Mouse (Mus musculus) urinary bladder, postnatal 14 days (tissue): ENCODE measurements around the gene Dolk.
A peak's percentile ranks its signal among the peaks of the same experiment; 100 is the strongest.

Source experiments
- DNase-seq: peaks from one replicate; pipeline ENCODE4 v3.0.0; 2021; ENCODE audit warnings: low spot score

Dolk gene

GRCm38 (mm10) chr2:30286192-30287026 lies at the start of gene Dolk, which contains the start of gene Nup188:
Dolk (minus strand) TSS chr2:30286334.
Nup188 (plus strand) TSS chr2:30286397.
- peak; percentile 98 for DNase-seq

GRCm38 (mm10) chr2:30335324-30335723 lies 49.2 kb upstream of the Dolk start:
- DNase-seq = no peak

GRCm38 (mm10) chr2:30328791-30329190 lies 42.7 kb upstream of the Dolk start:
- no peak for DNase-seq

- no peak for DNase-seq
Observed at GRCm38 (mm10) chr2:30327276-30327675, 41.1 kb upstream of the Dolk start.

- DNase-seq = no peak
Observed at GRCm38 (mm10) chr2:30325296-30325695, 39.2 kb upstream of the Dolk start.

- no peak for DNase-seq
Observed at GRCm38 (mm10) chr2:30323111-30323510, 37.0 kb upstream of the Dolk start.

- DNase-seq = no peak
Observed at GRCm38 (mm10) chr2:30319260-30319659, 33.1 kb upstream of the Dolk start.

GRCm38 (mm10) chr2:30316955-30317354 lies 30.8 kb upstream of the Dolk start:
- DNase-seq = no peak

- no peak for DNase-seq
Observed at GRCm38 (mm10) chr2:30316136-30316535, 30.0 kb upstream of the Dolk start.

- no peak for DNase-seq
Observed at GRCm38 (mm10) chr2:30311481-30311880, 25.3 kb upstream of the Dolk start.

GRCm38 (mm10) chr2:30309351-30309750 lies 23.2 kb upstream of the Dolk start:
- DNase-seq = no peak

GRCm38 (mm10) chr2:30306087-30306486 lies 20.0 kb upstream of the Dolk start:
- DNase-seq = no peak

GRCm38 (mm10) chr2:30299966-30300365 lies 13.8 kb upstream of the Dolk start:
- no peak for DNase-seq

- DNase-seq = no peak
Observed at GRCm38 (mm10) chr2:30299525-30299924, 13.4 kb upstream of the Dolk start.

GRCm38 (mm10) chr2:30287027-30287373 lies 866 bp upstream of the Dolk start:
- DNase-seq = no peak

- DNase-seq = no peak
Observed at GRCm38 (mm10) chr2:30285416-30286181, 535 bp downstream of the Dolk start.

- DNase-seq = no peak
Observed at GRCm38 (mm10) chr2:30285004-30285403, 1.1 kb downstream of the Dolk start.

GRCm38 (mm10) chr2:30283193-30283592 lies 2.9 kb downstream of the Dolk start:
- DNase-seq = no peak

- DNase-seq = no peak
Observed at GRCm38 (mm10) chr2:30281651-30282050, 4.5 kb downstream of the Dolk start.

- DNase-seq = no peak
Observed at GRCm38 (mm10) chr2:30280743-30281142, 5.4 kb downstream of the Dolk start, which contains the start of gene Gm28038. Gm28038 (plus strand) TSS chr2:30281043.

GRCm38 (mm10) chr2:30270134-30270533 lies 16.0 kb downstream of the Dolk start:
- DNase-seq = peak; percentile 73

GRCm38 (mm10) chr2:30269241-30269990 lies 16.7 kb downstream of the Dolk start:
- no peak for DNase-seq
